Mouse (Mus musculus): ENCODE measurements at regions not wholly inside any gene's neighbourhood (a gene's known extent, or its start where the extent isn't known, plus 50 kb on each side); places are given as distances from the start of the nearest gene placed in this dataset.

GRCm38 (mm10) chr10:100685748-100686147, 95.5 kb downstream of the 1700017N19Rik start:
- Histone ChIP-seq H3K4me2 (no peak overlapping the region), H3K4me3 (no peak overlapping the region), H3K27ac (no peak overlapping the region), H3K9ac (no peak overlapping the region), H3K36me3 (no peaks in the 10 kb centered on the region), H3K27me3 (replicated peaks) (no peaks in the 10 kb centered on the region), H3K4me1 (no peaks in the 10 kb centered on the region), H3K9me3 (replicated peaks) (no peaks in the 10 kb centered on the region)
- WGBS (ENCODE audit: insufficient replicate concordance), result 62% methylated on average over 3 of the region's 3 CpGs
- no peak for ATAC-seq

- no peak overlapping the region for H3K4me3 ChIP-seq
- no peaks in the 10 kb centered on the region for H3K27me3 ChIP-seq (replicated peaks)
- no peak for ATAC-seq
- no peaks in the 10 kb centered on the region for H3K36me3 ChIP-seq
- 60% methylated on average over 2 of the region's 2 CpGs for WGBS (ENCODE audit: insufficient replicate concordance)
- no peaks in the 10 kb centered on the region for H3K9me3 ChIP-seq (replicated peaks)
- H3K4me2 ChIP-seq, result no peak overlapping the region
- H3K4me1 ChIP-seq, result no peaks in the 10 kb centered on the region
- H3K27ac ChIP-seq, result no peak overlapping the region
- no peak overlapping the region for H3K9ac ChIP-seq
These were observed 105.7 kb downstream of the 1700017N19Rik start for GRCm38 (mm10) chr10:100695944-100696343.

DNA sequence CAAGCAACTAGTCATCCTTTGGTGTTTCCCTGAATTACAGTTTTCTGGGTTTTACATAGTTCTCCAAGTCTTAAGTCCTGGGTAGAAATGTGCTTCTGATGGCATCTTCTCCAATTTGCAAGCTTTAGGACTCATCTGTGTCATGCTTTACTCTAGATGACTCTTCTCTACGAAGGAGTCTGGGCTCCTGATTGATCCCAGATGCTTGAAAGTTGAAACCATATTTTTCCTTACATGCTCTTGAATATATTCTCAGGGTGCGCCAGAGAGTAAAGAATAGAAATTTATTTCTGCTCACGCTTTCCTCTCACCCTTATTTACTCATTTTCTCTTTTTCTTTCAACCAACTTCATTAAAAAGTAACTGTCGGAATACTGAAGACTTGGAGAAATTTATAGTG, 108.9 kb downstream of the 1700017N19Rik start:
- Histone ChIP-seq H3K9me3 (replicated peaks) (no peaks in the 10 kb centered on the region), H3K36me3 (no peaks in the 10 kb centered on the region), H3K27ac (no peak overlapping the region), H3K4me1 (no peaks in the 10 kb centered on the region), H3K27me3 (replicated peaks) (no peaks in the 10 kb centered on the region), H3K4me3 (no peak overlapping the region), H3K4me2 (no peak overlapping the region), H3K9ac (no peak overlapping the region)
- no peak for ATAC-seq
- WGBS (ENCODE audit: insufficient replicate concordance), result 64% methylated on average over 4 of the region's 4 CpGs

- 72% methylated on average over 10 of the region's 10 CpGs for WGBS (ENCODE audit: insufficient replicate concordance)
- Histone ChIP-seq H3K27ac (no peak overlapping the region), H3K9ac (no peak overlapping the region), H3K9me3 (replicated peaks) (no peaks in the 10 kb centered on the region), H3K27me3 (replicated peaks) (no peaks in the 10 kb centered on the region), H3K4me2 (no peak overlapping the region), H3K4me1 (no peaks in the 10 kb centered on the region), H3K36me3 (no peaks in the 10 kb centered on the region), H3K4me3 (no peak overlapping the region)
- ATAC-seq, result no peak
These were observed 110.3 kb downstream of the 1700017N19Rik start for GRCm38 (mm10) chr10:100700281-100701205.

GRCm38 (mm10) chr10:100701938-100702337, 111.7 kb downstream of the 1700017N19Rik start:
- Histone ChIP-seq H3K4me1 (no peaks in the 10 kb centered on the region), H3K9ac (no peak overlapping the region), H3K9me3 (replicated peaks) (no peaks in the 10 kb centered on the region), H3K27me3 (replicated peaks) (no peaks in the 10 kb centered on the region), H3K4me3 (no peak overlapping the region), H3K36me3 (no peaks in the 10 kb centered on the region), H3K4me2 (no peak overlapping the region), H3K27ac (no peak overlapping the region)
- no peak for ATAC-seq
- 21% methylated on average over 6 of the region's 6 CpGs for WGBS (ENCODE audit: insufficient replicate concordance)

DNA sequence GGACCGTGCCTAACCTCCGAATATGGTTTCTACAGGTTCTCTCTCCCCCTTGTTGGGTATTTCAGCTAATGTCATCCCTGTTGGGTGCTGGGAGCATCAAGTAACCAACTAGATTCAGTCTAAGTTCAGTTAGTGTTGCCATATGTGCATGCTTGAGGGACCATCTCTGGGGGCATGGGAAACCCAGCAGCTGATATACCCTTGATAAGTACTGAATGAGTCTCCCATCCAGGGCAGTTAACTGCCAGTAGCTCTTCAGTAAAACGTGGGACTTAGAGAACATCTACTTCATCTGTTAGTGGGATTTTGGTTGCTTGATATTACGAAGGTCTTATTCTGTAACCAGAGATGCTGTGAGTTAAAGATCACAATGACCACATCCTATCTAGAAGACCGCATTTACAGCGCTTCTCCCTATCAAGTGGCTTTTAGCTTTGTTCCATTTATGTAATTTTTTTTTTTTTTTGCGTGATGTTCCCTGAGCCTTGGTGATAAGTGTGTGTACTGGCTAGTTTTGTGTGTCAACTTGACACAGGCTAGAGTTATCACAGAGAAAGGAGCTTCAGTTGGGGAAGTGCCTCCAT, 125.9 kb downstream of the 1700017N19Rik start:
- H3K27me3 ChIP-seq (replicated peaks), result no peaks in the 10 kb centered on the region
- no peak overlapping the region for H3K4me3 ChIP-seq
- no peaks in the 10 kb centered on the region for H3K36me3 ChIP-seq
- no peak overlapping the region for H3K9ac ChIP-seq
- no peak overlapping the region for H3K4me2 ChIP-seq
- ATAC-seq, result no peak
- 60% methylated on average over 7 of the region's 7 CpGs for WGBS (ENCODE audit: insufficient replicate concordance)
- H3K27ac ChIP-seq, result no peak overlapping the region
- no peaks in the 10 kb centered on the region for H3K9me3 ChIP-seq (replicated peaks)
- no peaks in the 10 kb centered on the region for H3K4me1 ChIP-seq

DNA sequence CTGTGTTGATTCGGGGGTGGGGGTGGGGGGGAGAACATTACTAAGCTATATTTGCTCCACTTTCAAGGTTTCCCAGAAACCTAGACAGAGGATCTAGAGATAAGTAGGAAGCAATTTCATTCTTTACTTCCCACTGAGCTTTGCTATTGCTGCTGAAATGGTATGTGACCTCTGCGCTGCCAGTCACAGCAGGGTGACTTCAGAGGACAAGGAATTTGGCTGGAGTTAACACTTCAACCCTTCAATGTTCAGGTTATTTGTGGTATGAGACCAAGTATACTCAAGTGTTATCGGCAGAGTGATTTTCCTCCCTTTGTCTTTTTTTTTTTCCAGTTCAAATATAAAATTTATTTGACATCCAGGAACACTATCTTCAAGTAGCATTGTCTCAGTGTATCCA, 128.3 kb downstream of the 1700017N19Rik start:
- Histone ChIP-seq H3K4me1 (no peaks in the 10 kb centered on the region), H3K27ac (no peak overlapping the region), H3K4me2 (no peak overlapping the region), H3K36me3 (no peaks in the 10 kb centered on the region), H3K9me3 (replicated peaks) (no peaks in the 10 kb centered on the region), H3K27me3 (replicated peaks) (no peaks in the 10 kb centered on the region), H3K4me3 (no peak overlapping the region), H3K9ac (no peak overlapping the region)
- ATAC-seq, result no peak
- WGBS (ENCODE audit: insufficient replicate concordance), result 55% methylated on average over 3 of the region's 3 CpGs

DNA sequence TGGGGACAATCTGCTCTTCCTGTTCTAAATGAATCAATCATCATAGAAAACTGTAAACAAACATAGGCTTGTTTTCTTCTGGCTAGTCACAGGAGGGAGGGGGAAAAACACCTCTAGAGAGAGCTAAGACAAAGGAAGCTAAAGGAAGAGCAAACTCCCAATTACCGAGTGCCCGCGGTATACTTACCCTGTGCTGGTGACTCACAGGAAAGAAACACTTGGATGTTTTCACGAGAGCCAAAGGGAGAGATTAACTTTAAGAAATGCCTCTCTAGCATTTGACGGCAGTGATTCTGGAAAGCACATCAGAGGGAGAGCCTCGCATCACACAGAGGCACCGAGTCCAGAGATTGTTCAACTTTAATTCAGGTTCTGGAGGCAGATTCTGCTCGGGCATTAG, 151.0 kb downstream of the 1700017N19Rik start:
- Histone ChIP-seq H3K36me3 (no peaks in the 10 kb centered on the region), H3K4me3 (no peak overlapping the region), H3K27me3 (replicated peaks) (no peaks in the 10 kb centered on the region), H3K4me1 (no peaks in the 10 kb centered on the region), H3K9ac (no peak overlapping the region), H3K4me2 (no peak overlapping the region), H3K9me3 (replicated peaks) (no peaks in the 10 kb centered on the region), H3K27ac (no peak overlapping the region)
- ATAC-seq, result no peak
- 43% methylated on average over 8 of the region's 8 CpGs for WGBS (ENCODE audit: insufficient replicate concordance)

DNA sequence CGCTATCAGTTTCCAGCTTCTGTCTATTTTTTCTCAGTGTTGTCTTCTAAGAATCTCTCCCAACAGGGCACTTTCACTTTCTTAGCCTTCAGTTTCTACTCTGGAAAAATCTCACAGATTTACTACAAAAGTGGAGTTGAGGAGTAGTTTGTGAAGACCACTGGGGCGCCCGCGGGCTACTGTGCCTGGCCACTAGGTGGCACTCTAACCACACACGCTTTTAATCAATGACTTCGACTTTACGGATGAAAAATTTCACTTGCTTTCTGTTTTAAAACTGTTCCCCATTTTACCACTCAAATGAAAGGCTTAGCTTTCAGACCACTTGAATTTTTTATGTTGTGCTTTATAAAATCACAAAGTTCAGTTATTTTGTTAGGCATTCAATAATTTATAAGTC, 151.8 kb downstream of the 1700017N19Rik start:
- 12% methylated on average over 7 of the region's 7 CpGs for WGBS (ENCODE audit: insufficient replicate concordance)
- Histone ChIP-seq H3K9ac (no peak overlapping the region), H3K4me3 (no peak overlapping the region), H3K27ac (no peak overlapping the region), H3K4me2 (no peak overlapping the region), H3K36me3 (no peaks in the 10 kb centered on the region), H3K9me3 (replicated peaks) (no peaks in the 10 kb centered on the region), H3K27me3 (replicated peaks) (no peaks in the 10 kb centered on the region), H3K4me1 (no peaks in the 10 kb centered on the region)
- no peak for ATAC-seq

DNA sequence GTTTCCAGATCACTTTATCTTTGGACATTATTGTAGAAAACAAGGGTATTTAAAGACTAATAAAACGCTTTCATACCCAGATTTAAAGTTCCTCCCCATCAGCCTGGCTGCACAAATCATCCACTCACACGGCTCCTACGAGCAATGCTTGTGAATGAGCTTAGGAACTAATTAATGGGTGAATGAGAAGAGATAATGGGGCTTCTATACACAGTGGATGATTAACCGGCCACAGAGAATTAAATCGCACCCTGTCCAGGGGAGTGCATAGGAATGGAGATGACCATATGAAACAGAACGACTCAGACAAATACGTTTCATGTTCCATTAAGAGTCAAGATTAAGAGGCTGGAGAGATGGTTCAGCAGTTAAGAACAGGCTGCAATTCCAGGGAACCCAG, 155.9 kb downstream of the 1700017N19Rik start:
- no peaks in the 10 kb centered on the region for H3K9me3 ChIP-seq (replicated peaks)
- no peak overlapping the region for H3K9ac ChIP-seq
- 75% methylated on average over 7 of the region's 7 CpGs for WGBS (ENCODE audit: insufficient replicate concordance)
- no peaks in the 10 kb centered on the region for H3K4me1 ChIP-seq
- no peak overlapping the region for H3K27ac ChIP-seq
- no peaks in the 10 kb centered on the region for H3K27me3 ChIP-seq (replicated peaks)
- no peak overlapping the region for H3K4me2 ChIP-seq
- ATAC-seq, result no peak
- H3K36me3 ChIP-seq, result no peaks in the 10 kb centered on the region
- no peak overlapping the region for H3K4me3 ChIP-seq

DNA sequence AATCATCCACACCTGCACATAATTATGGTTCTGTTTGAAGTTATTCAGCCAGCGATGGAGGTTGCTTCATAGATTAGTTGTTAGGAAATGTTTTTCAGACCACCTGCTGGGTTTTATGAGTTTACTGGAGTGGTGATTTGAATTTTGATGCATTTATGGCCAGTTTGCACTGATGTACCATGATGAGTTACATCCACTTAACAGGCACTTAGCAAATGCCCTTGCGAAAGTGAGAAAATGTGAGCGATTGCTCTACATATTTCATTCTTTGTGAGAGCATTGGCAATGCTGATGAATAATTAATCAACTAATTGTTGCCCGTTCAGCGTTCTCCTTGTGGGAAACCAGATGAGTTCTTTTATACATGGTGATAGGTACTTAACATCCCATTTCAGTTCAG, 164.7 kb downstream of the 1700017N19Rik start:
- no peaks in the 10 kb centered on the region for H3K9me3 ChIP-seq (replicated peaks)
- no peaks in the 10 kb centered on the region for H3K36me3 ChIP-seq
- no peak overlapping the region for H3K27ac ChIP-seq
- H3K9ac ChIP-seq, result no peak overlapping the region
- no peak for ATAC-seq
- WGBS (ENCODE audit: insufficient replicate concordance), result 86% methylated on average over 5 of the region's 5 CpGs
- H3K27me3 ChIP-seq (replicated peaks), result no peaks in the 10 kb centered on the region
- H3K4me1 ChIP-seq, result no peaks in the 10 kb centered on the region
- no peak overlapping the region for H3K4me3 ChIP-seq
- no peak overlapping the region for H3K4me2 ChIP-seq

DNA sequence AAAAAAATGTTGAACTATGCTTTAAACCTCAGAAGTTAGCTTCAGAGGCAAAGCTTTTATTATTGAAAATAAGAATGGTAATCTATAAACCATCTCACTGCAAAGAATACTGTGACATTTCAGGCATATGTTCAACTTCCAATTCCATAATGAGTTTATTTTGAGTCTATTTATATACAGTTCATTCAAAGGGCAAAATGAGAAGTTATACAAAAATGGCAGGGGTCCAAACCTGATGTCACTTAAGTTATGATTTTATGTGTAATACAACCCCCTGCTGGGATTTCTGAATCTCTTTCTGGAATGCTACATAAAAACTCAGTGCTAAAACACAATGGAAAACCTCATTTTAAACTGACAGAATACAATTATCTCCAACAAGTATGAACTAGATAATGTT, 184.0 kb downstream of the 1700017N19Rik start:
- Histone ChIP-seq H3K36me3 (no peaks in the 10 kb centered on the region), H3K4me3 (no peak overlapping the region), H3K27me3 (replicated peaks) (no peaks in the 10 kb centered on the region), H3K4me1 (no peaks in the 10 kb centered on the region), H3K4me2 (no peak overlapping the region), H3K9me3 (replicated peaks) (no peaks in the 10 kb centered on the region), H3K9ac (no peak overlapping the region), H3K27ac (no peak overlapping the region)
- ATAC-seq, result no peak
